ENCODE assay signal across 9 mouse cellular contexts in the genomic region with DNA sequence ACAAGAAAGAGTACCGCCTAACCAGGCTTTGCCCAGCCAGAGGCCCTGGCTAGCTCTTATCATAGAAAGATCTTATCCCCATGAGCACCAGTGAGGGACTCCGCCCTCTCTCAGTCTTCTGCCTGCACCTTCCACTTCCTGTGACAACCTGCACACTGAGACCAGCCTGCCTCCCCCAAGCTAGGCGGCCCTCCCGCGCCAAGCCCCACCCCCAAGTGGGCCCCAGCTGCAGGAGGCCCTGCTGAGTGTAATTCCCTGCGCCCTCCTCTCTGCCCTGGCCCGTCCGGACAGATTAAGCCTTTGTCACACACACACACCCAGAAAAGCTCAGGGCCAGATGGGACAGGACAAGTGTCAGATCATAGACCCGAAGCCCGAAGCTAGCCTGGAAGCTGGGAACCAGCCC. TPM values are rescaled to one million over a fixed set of nuclear protein-coding genes. Genes with fewer than 3 reads are reported as not detected.
DNase-seq lines count a peak whose midpoint lies in the region; ATAC-seq lines count a peak whose summit lies in the region.
"Had no signal": no experiment of that assay in that cellular context is flagged by ENCODE, and none has a peak within 500 bp of the region (broad histone marks: within the 10 kb centered on the region; RNA-seq: fewer than 3 reads in every experiment).

No protein-coding gene starts in this region.

- peak overlapping the region; percentile 80; the same call in 1 of the 2 replicates for H3K4me3 ChIP-seq in embryonic facial prominence, embryonic 10.5 days
- no peak overlapping the region for H3K4me3 ChIP-seq in neural tube, embryonic 13.5 days

- no peak for ATAC-seq in neural tube, embryonic 13.5 days (ENCODE audit: low read depth)

- peaks cover 87% of the 10 kb centered on the region for H3K4me1 ChIP-seq in embryonic facial prominence, embryonic 10.5 days
- H3K4me1 ChIP-seq in neural tube, embryonic 13.5 days (replicated peaks), result peaks cover 79% of the 10 kb centered on the region

- peaks cover 91% of the 10 kb centered on the region for H3K27me3 ChIP-seq in embryonic facial prominence, embryonic 10.5 days (replicated peaks; ENCODE audit: low read depth, poor library complexity, severe bottlenecking)
- H3K27me3 ChIP-seq in neural tube, embryonic 13.5 days, result peaks cover 5% of the 10 kb centered on the region; the same call in 1 of the 2 replicates

- no peaks in the 10 kb centered on the region for H3K9me3 ChIP-seq in embryonic facial prominence, embryonic 10.5 days
- no peaks in the 10 kb centered on the region for H3K9me3 ChIP-seq in neural tube, embryonic 13.5 days

- H3K36me3 ChIP-seq in embryonic facial prominence, embryonic 10.5 days (replicated peaks), result no peaks in the 10 kb centered on the region
- no peaks in the 10 kb centered on the region for H3K36me3 ChIP-seq in neural tube, embryonic 13.5 days

- peak overlapping the region; percentile 88; the same call in 1 of the 2 replicates for H3K4me2 ChIP-seq in neural tube, embryonic 13.5 days

- H3K27ac ChIP-seq in embryonic facial prominence, embryonic 10.5 days (replicated peaks), result peak overlapping the region; percentile 67
- peak overlapping the region; percentile 95 for H3K27ac ChIP-seq in neural tube, embryonic 13.5 days (replicated peaks)

- peak; percentile 70 for DNase-seq in adrenal gland, postnatal 14 days
- DNase-seq in adrenal gland, postnatal 25 days, result no peak
- peak; percentile 92 for DNase-seq in 416B (ENCODE audit: low read depth)
- peak; percentile 55 for DNase-seq in embryonic facial prominence, embryonic 10.5 days (ENCODE audit: low spot score)
- peak; percentile 93 for DNase-seq in liver
- DNase-seq in left cerebral cortex, adult 8-10 months (ENCODE audit: low spot score in 2 of 2), result no peak
- no peak for DNase-seq in frontal cortex, postnatal 36 days (ENCODE audit: low spot score in 2 of 2)

- 11% methylated on average over 10 of the region's 10 CpGs for WGBS in embryonic facial prominence, embryonic 10.5 days
- 16% methylated on average over 10 of the region's 10 CpGs for WGBS in neural tube, embryonic 13.5 days

- H3K9ac ChIP-seq in neural tube, embryonic 13.5 days, result 0 out of 2 replicates have a peak overlapping the region, but pooled peaks have one; percentile 92

RNA-seq across cellular contexts. Expression of gene Nol4l, which starts 3.9 kb away (rescaled TPM):
- total RNA-seq in adrenal gland, postnatal 14 days (2021), result 15.6 and 16.0 TPM in 2 replicates
- total RNA-seq in adrenal gland, postnatal 25 days (2021), result 12.7 and 16.1 TPM in 2 replicates
- 23.5 and 23.7 TPM in 2 replicates for polyA plus RNA-seq in embryonic facial prominence, embryonic 10.5 days (2016; fragmentation: Nextera tagmentation; extraction: Ambion mirVana)
- 40.8 and 43.3 TPM in 2 replicates for polyA plus RNA-seq in neural tube, embryonic 13.5 days (2015; fragmentation: Nextera tagmentation; extraction: Ambion mirVana)
- 10 to 100 TPM; 41.1 to 48.9 (median 45.1) TPM for total RNA-seq in left cerebral cortex, adult 8-10 months (2022)

RNA-seq across cellular contexts. Expression of gene 4930404H24Rik, which starts 33.3 kb away (rescaled TPM):
- total RNA-seq in adrenal gland, postnatal 14 days (2021), result not detected in 2 replicates
- not detected in 2 replicates for total RNA-seq in adrenal gland, postnatal 25 days (2021)
- not detected in 2 replicates for polyA plus RNA-seq in embryonic facial prominence, embryonic 10.5 days (2016; fragmentation: Nextera tagmentation; extraction: Ambion mirVana)
- not detected in 2 replicates for polyA plus RNA-seq in neural tube, embryonic 13.5 days (2015; fragmentation: Nextera tagmentation; extraction: Ambion mirVana)
- not detected for total RNA-seq in left cerebral cortex, adult 8-10 months (2022)
- total RNA-seq: heart, adult 18-20 months had no signal

Comparison
In these comparisons a context has a peak if more than half of its experiments do, and no peak if none do; other contexts are left out.
1. DNase-seq: peak in adrenal gland, postnatal 14 days (single experiment), 416B (single experiment), embryonic facial prominence, embryonic 10.5 days (single experiment) and liver (single experiment); none in adrenal gland, postnatal 25 days (single experiment), left cerebral cortex, adult 8-10 months (0 of 2) and frontal cortex, postnatal 36 days (0 of 2).